Mouse (Mus musculus) lung, postnatal 0 days (tissue): ENCODE data around the gene Dpp9. TPM values are rescaled to one million over a fixed set of nuclear protein-coding genes. Genes with fewer than 3 reads are reported as not detected.

Source experiments
- ATAC-seq: fragments of 200-750 bp; cut with Nextera tagmentation; 2 replicates; pipeline ENCODE4 v1.8.0; 2017; ENCODE audit warnings: moderate library complexity
- DNase-seq: peaks from one replicate; pipeline ENCODE4 v3.0.0-alpha.2; 2016; ENCODE audit warnings: low spot score
- H3K27ac ChIP-seq: fragments of 300-500 bp; sonication (generic); 2 replicates; pipeline ENCODE4 v1.5.1; 2014; ENCODE audit warnings: antibody characterized with exemption, mild to moderate bottlenecking, low read length, mixed read lengths
- H3K27me3 ChIP-seq: fragments of 300-500 bp; sonication (generic); replicated peaks from 2 replicates; pipeline ENCODE4 v1.6.1; 2014; ENCODE audit warnings: low read length, mixed read lengths; ENCODE audit not compliant: insufficient read depth
- H3K36me3 ChIP-seq: fragments of 300-500 bp; sonication (generic); 2 replicates; pipeline ENCODE4 v1.6.1; 2014; ENCODE audit warnings: low read length, mixed read lengths; ENCODE audit not compliant: insufficient read depth
- H3K4me1 ChIP-seq: fragments of 300-500 bp; sonication (generic); 2 replicates; pipeline ENCODE4 v1.6.1; 2014; ENCODE audit warnings: antibody characterized with exemption, low read depth, low read length, mixed read lengths; ENCODE audit not compliant: insufficient read depth
- H3K4me2 ChIP-seq: fragments of 300-500 bp; sonication (generic); replicated peaks from 2 replicates; pipeline ENCODE4 v1.6.1; 2014; ENCODE audit warnings: low read depth, mild to moderate bottlenecking, low read length, moderate library complexity, mixed read lengths
- H3K4me3 ChIP-seq: fragments of 300-500 bp; sonication (generic); 2 replicates; pipeline ENCODE4 v1.5.1; 2014; ENCODE audit warnings: low read depth, low read length
- H3K9ac ChIP-seq: fragments of 300-500 bp; sonication (generic); replicated peaks from 2 replicates; pipeline ENCODE4 v1.6.1; 2014; ENCODE audit warnings: low read depth, mild to moderate bottlenecking
- H3K9me3 ChIP-seq: fragments of 300-500 bp; sonication (generic); 2 replicates; pipeline ENCODE4 v1.6.1; 2016; ENCODE audit warnings: low read length, mixed read lengths
- CTCF ChIP-seq: IDR thresholded peaks from 2 replicates; pipeline ENCODE4 v1.5.1; 2016; ENCODE audit warnings: antibody characterized with exemption, mild to moderate bottlenecking
- EP300 ChIP-seq: IDR thresholded peaks from 2 replicates; pipeline ENCODE4 v1.6.1; 2016; ENCODE audit warnings: antibody characterized with exemption, mild to moderate bottlenecking, control low read depth
- WGBS: fragments of 180-500 bp; shearing (Covaris S2); extraction: QIAGEN DNeasy Blood & Tissue Kit; methylation state at CpG from one replicate; pipeline ENCODE4 v1.1.7; 2014; 5-methylcytosine and 5-hydroxymethylcytosine counted together
- polyA plus RNA-seq: library from polyadenylated mRNA; unstranded; fragments of >200 nt; fragmentation: Nextera tagmentation; extraction: Ambion mirVana; gene quantifications from 2 replicates; pipeline ENCODE4 v1.2.1, GENCODE M21; 2015

Dpp9 gene
- polyA plus RNA-seq, 1 experiment from 2014 or later, result 25.7 TPM

DNA sequence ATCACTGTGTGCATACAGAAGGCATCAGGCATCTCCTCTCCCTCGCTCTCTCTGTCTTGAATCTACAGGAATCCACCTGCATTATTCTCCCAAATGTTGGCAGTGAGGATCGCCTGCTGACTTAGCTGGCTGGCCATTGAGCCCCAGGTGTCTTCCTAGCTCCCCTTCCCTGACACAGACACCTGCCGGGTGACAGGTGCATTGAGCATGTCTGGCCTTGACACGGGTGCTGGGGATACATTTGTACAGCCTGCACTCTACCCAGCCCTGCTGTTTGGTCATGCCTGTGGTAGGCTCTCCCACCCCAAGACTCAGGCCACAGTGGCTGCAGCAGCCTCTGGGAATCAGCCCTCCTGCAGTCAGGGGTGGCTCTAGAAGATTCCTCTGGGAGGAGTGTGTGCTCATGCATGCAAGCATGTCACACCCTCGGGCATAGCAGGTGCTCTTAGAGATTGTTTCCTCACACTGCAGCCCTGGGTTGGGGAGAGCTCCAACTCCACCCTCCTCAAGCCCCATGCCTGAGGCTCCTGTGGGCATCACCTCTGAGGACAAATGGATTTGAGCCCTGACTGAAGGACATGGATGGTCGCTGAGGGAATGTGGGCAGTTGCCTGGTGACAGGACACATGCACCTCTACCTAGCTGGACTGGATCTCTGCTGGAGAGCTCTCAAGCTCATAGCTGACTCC lies 11.6 kb downstream of the Dpp9 start:
- Histone ChIP-seq H3K9ac (no peak overlapping the region), H3K36me3 (peaks cover 61% of the 10 kb centered on the region), H3K4me1 (no peaks in the 10 kb centered on the region; the same call in 1 of the 2 replicates), H3K4me2 (no peak overlapping the region), H3K9me3 (no peaks in the 10 kb centered on the region), H3K4me3 (no peak overlapping the region), H3K27ac (peak overlapping the region; percentile 92), H3K27me3 (no peaks in the 10 kb centered on the region)
- 67% methylated on average over 6 of the region's 6 CpGs for WGBS
- peak; percentile 55 for ATAC-seq
- peak; percentile 73 for DNase-seq
- no peak for TF ChIP-seq CTCF
- no peak for TF ChIP-seq EP300

DNA sequence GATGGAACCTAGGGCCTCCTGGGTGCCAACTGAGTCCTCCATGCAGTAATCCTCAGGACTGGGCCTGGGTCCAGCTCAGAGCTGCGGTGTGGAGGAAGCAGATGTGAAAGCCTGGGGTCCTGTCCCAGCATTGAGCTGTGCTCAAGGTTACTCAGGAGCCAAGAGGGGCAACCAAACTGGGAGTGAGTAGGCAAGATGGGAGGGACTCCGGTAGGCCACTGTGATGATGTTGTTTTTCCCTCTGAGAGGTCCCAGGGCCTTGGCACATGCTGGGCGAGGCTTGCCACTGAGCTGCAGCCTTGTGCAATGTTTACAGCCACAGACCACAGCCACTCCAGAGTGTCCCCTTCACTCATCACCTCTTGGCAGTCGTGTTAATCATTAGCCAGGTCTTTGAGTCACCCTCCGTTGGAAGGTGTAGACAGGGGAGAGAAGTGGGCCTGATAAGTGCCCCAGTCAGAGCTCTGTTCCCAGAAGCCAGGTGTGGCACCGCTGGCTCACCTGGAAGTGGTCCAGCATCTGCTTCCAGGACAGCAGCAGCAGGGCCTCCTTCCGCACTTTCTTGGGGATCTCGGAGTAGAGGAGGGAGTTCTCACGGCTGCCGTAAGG lies 12.3 kb downstream of the Dpp9 start:
- Histone ChIP-seq H3K9ac (no peak overlapping the region), H3K4me3 (no peak overlapping the region), H3K27ac (peak overlapping the region; percentile 92), H3K27me3 (no peaks in the 10 kb centered on the region), H3K4me2 (no peak overlapping the region), H3K9me3 (no peaks in the 10 kb centered on the region), H3K36me3 (peaks cover 60% of the 10 kb centered on the region), H3K4me1 (no peaks in the 10 kb centered on the region; the same call in 1 of the 2 replicates)
- TF ChIP-seq CTCF (no peak), EP300 (peak; percentile 92)
- ATAC-seq (peak; percentile 88), DNase-seq (peak; percentile 95)
- WGBS, result 65% methylated on average over 10 of the region's 10 CpGs

- no peak overlapping the region for H3K4me3 ChIP-seq
- 49% methylated on average over 3 of the region's 3 CpGs for WGBS
- no peak overlapping the region for H3K9ac ChIP-seq
- ATAC-seq (no peak), DNase-seq (no peak)
- TF ChIP-seq CTCF (peak; percentile 62), EP300 (no peak)
- no peaks in the 10 kb centered on the region for H3K9me3 ChIP-seq
- H3K36me3 ChIP-seq, result peaks cover 45% of the 10 kb centered on the region
- H3K4me1 ChIP-seq, result no peaks in the 10 kb centered on the region
- no peak overlapping the region for H3K4me2 ChIP-seq
- H3K27me3 ChIP-seq, result no peaks in the 10 kb centered on the region
- H3K27ac ChIP-seq, result no peak overlapping the region
Measured at GRCm38 (mm10) chr17:56203729-56204128, 15.0 kb downstream of the Dpp9 start.

- Histone ChIP-seq H3K27me3 (no peaks in the 10 kb centered on the region), H3K4me1 (no peaks in the 10 kb centered on the region), H3K9me3 (no peaks in the 10 kb centered on the region), H3K4me2 (no peak overlapping the region), H3K9ac (no peak overlapping the region), H3K36me3 (peaks cover 56% of the 10 kb centered on the region), H3K27ac (no peak overlapping the region), H3K4me3 (no peak overlapping the region)
- TF ChIP-seq EP300, result no peak
- TF ChIP-seq CTCF, result no peak
- WGBS, result 96% methylated on average over 8 of the region's 8 CpGs
- ATAC-seq (no peak), DNase-seq (no peak)
Measured at GRCm38 (mm10) chr17:56202476-56202875, 16.2 kb downstream of the Dpp9 start.

DNA sequence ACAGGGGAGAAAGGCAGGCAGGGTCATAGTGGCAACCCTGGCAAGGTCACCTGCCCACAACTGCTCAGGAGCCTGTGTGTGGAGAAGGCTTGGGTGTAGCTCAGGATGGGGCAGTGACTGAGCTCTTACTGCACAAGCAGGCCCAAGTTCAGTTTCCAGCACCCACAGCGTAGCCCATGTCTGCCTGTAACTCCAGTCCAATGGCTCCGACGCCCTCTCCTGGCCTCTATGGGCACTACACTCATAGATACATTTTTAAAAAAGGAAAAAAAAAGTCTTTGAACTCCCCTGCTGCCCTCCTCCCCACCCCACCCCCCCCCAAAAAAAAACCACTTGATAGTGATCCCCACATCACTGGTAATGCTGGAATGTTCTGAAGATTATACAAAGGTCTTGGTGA lies 17.1 kb downstream of the Dpp9 start:
- no peaks in the 10 kb centered on the region for H3K9me3 ChIP-seq
- no peak overlapping the region for H3K4me3 ChIP-seq
- no peaks in the 10 kb centered on the region for H3K27me3 ChIP-seq
- TF ChIP-seq EP300 (no peak), CTCF (0 out of 2 replicates have a peak, but pooled peaks have one; percentile 32)
- H3K27ac ChIP-seq, result no peak overlapping the region
- H3K36me3 ChIP-seq, result peaks cover 60% of the 10 kb centered on the region
- no peaks in the 10 kb centered on the region for H3K4me1 ChIP-seq
- 75% methylated on average over 3 of the region's 3 CpGs for WGBS
- ATAC-seq (no peak), DNase-seq (no peak)
- H3K9ac ChIP-seq, result no peak overlapping the region
- no peak overlapping the region for H3K4me2 ChIP-seq

DNA sequence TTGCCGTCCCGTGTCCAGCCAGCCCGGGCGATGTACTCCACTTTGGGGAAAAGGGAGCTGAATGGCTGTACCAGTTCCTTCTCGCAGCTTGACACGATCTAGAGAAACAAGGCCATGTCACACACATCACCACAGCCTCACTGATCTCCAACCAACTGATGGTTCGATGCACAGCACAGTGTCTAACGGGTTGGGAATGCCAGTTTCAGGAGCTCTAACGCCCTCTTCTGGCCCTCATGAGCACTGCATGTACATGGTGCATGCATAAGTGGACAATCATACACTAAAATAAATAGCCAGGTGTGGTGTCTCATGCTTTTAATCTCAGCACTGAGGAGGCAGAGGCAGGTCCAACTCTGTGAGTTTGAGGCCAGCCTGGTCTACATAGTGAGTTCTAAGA lies 18.1 kb downstream of the Dpp9 start:
- WGBS, result 85% methylated on average over 9 of the region's 9 CpGs
- H3K9me3 ChIP-seq, result no peaks in the 10 kb centered on the region
- TF ChIP-seq EP300 (no peak), CTCF (peak; percentile 62)
- H3K36me3 ChIP-seq, result peaks cover 56% of the 10 kb centered on the region
- no peaks in the 10 kb centered on the region for H3K27me3 ChIP-seq
- H3K27ac ChIP-seq, result no peak overlapping the region
- no peak overlapping the region for H3K9ac ChIP-seq
- H3K4me2 ChIP-seq, result no peak overlapping the region
- ATAC-seq (no peak), DNase-seq (no peak)
- no peaks in the 10 kb centered on the region for H3K4me1 ChIP-seq
- H3K4me3 ChIP-seq, result no peak overlapping the region
